Mouse (Mus musculus) embryonic facial prominence, embryonic 13.5 days (tissue): ENCODE data around the gene As3mt. TPM values are rescaled to one million over a fixed set of nuclear protein-coding genes. Genes with fewer than 3 reads are reported as not detected.
A peak's percentile ranks its signal among the peaks of the same experiment; 100 is the strongest.

ENCODE experiments used
- ATAC-seq: fragments of 200-750 bp; cut with Nextera tagmentation; 2 replicates; pipeline ENCODE4 v1.8.0; 2017; ENCODE audit warnings: low read depth; ENCODE audit not compliant: insufficient number of reproducible peaks, insufficient read depth, low FRiP score, low TSS enrichment
- H3K27ac ChIP-seq: fragments of 300-500 bp; sonication (generic); 2 replicates; pipeline ENCODE4 v1.5.1; 2015; ENCODE audit warnings: moderate library complexity, mild to moderate bottlenecking, inconsistent platforms
- H3K27me3 ChIP-seq: fragments of 300-500 bp; sonication (generic); 2 replicates; pipeline ENCODE4 v1.6.1; 2015; ENCODE audit warnings: mild to moderate bottlenecking, inconsistent platforms
- H3K36me3 ChIP-seq: fragments of 300-500 bp; sonication (generic); 2 replicates; pipeline ENCODE4 v1.6.1; 2015; ENCODE audit warnings: mild to moderate bottlenecking, inconsistent platforms
- H3K4me1 ChIP-seq: fragments of 300-500 bp; sonication (generic); 2 replicates; pipeline ENCODE4 v1.6.1; 2015; ENCODE audit warnings: inconsistent platforms
- H3K4me2 ChIP-seq: fragments of 300-500 bp; sonication (generic); 2 replicates; pipeline ENCODE4 v1.6.1; 2015; ENCODE audit warnings: moderate library complexity, mild to moderate bottlenecking, inconsistent platforms
- H3K4me3 ChIP-seq: fragments of 300-500 bp; sonication (generic); 2 replicates; pipeline ENCODE4 v1.5.1; 2015; ENCODE audit warnings: mild to moderate bottlenecking, inconsistent platforms
- H3K9ac ChIP-seq: fragments of 300-500 bp; sonication (generic); 2 replicates; pipeline ENCODE4 v1.6.1; 2015; ENCODE audit warnings: mild to moderate bottlenecking, inconsistent platforms
- H3K9me3 ChIP-seq: fragments of 300-500 bp; sonication (generic); 2 replicates; pipeline ENCODE4 v1.6.1; 2016; ENCODE audit warnings: inconsistent platforms
- WGBS: fragments of 180-500 bp; shearing (Covaris S2); methylation state at CpG from one replicate; pipeline ENCODE4 v1.1.7; 2015; ENCODE audit warnings: mixed read lengths; 5-methylcytosine and 5-hydroxymethylcytosine counted together
- polyA plus RNA-seq: library from polyadenylated mRNA; unstranded; fragments of >200 nt; fragmentation: Nextera tagmentation; extraction: Ambion mirVana; gene quantifications from 2 replicates; pipeline ENCODE4 v1.2.1, GENCODE M21; 2015

The As3mt gene
- polyA plus RNA-seq, 1 experiment from 2014 or later = 43.3 TPM

- no peak within 1 kb of the TSS for H3K4me2 ChIP-seq
- H3K36me3 ChIP-seq = no peaks in the 10 kb centered on the region
- no peak within 1 kb of the TSS for H3K27ac ChIP-seq
- H3K27me3 ChIP-seq = peaks cover 4% of the 10 kb centered on the region; the same call in 1 of the 2 replicates
- no peak within 1 kb of the TSS for H3K9ac ChIP-seq
- H3K4me3 ChIP-seq = no peak within 1 kb of the TSS
- H3K4me1 ChIP-seq = no peaks in the 10 kb centered on the region
- H3K9me3 ChIP-seq = no peaks in the 10 kb centered on the region
- ATAC-seq = no peak
- 54% methylated on average over 5 of the region's 5 CpGs for WGBS
These were observed 34.4 kb upstream of the As3mt start, which contains the start of gene Cyp17a1 for GRCm38 (mm10) chr19:46672766-46673418. TSS of gene Cyp17a1 (minus strand) at chr19:46673172.

- H3K27me3 ChIP-seq = peaks cover 4% of the 10 kb centered on the region; the same call in 1 of the 2 replicates
- no peaks in the 10 kb centered on the region for H3K36me3 ChIP-seq
- no peak for ATAC-seq
- no peak overlapping the region for H3K4me3 ChIP-seq
- H3K4me2 ChIP-seq = no peak overlapping the region
- no peaks in the 10 kb centered on the region for H3K4me1 ChIP-seq
- no peak overlapping the region for H3K9ac ChIP-seq
- no peak overlapping the region for H3K27ac ChIP-seq
- 77% methylated on average over 3 of the region's 3 CpGs for WGBS
- H3K9me3 ChIP-seq = no peaks in the 10 kb centered on the region
These were observed 31.6 kb upstream of the As3mt start for GRCm38 (mm10) chr19:46675641-46676040.

- ATAC-seq = no peak
- H3K4me1 ChIP-seq = no peaks in the 10 kb centered on the region
- no peaks in the 10 kb centered on the region for H3K36me3 ChIP-seq
- 66% methylated on average over 12 of the region's 12 CpGs for WGBS
- H3K4me2 ChIP-seq = no peak overlapping the region
- no peak overlapping the region for H3K27ac ChIP-seq
- H3K4me3 ChIP-seq = no peak overlapping the region
- no peak overlapping the region for H3K9ac ChIP-seq
- H3K27me3 ChIP-seq = no peaks in the 10 kb centered on the region
- no peaks in the 10 kb centered on the region for H3K9me3 ChIP-seq
These were observed 27.4 kb upstream of the As3mt start for GRCm38 (mm10) chr19:46679720-46680383.

GRCm38 (mm10) chr19:46689460-46690372 lies 17.5 kb upstream of the As3mt start, which contains the start of gene Borcs7:
TSS of gene Borcs7 (plus strand) at chr19:46689906.
- WGBS = 3% methylated on average over 44 of the region's 44 CpGs
- Histone ChIP-seq H3K9ac (peak within 1 kb of the TSS; percentile 88), H3K4me3 (peak within 1 kb of the TSS; percentile 67), H3K27ac (peak within 1 kb of the TSS; percentile 72; the same call in 1 of the 2 replicates), H3K9me3 (no peaks in the 10 kb centered on the region), H3K27me3 (no peaks in the 10 kb centered on the region), H3K36me3 (peaks cover 4% of the 10 kb centered on the region; the same call in 1 of the 2 replicates), H3K4me2 (peak within 1 kb of the TSS; percentile 66), H3K4me1 (peaks cover 7% of the 10 kb centered on the region)
- ATAC-seq = peak; percentile 85

- peak overlapping the region; percentile 67 for H3K4me3 ChIP-seq
- H3K9me3 ChIP-seq = no peaks in the 10 kb centered on the region
- H3K36me3 ChIP-seq = peaks cover 4% of the 10 kb centered on the region; the same call in 1 of the 2 replicates
- peak overlapping the region; percentile 66 for H3K4me2 ChIP-seq
- no peak for ATAC-seq
- no peaks in the 10 kb centered on the region for H3K27me3 ChIP-seq
- peaks cover 7% of the 10 kb centered on the region for H3K4me1 ChIP-seq
- WGBS = 77% methylated on average over 11 of the region's 11 CpGs
- H3K9ac ChIP-seq = peak overlapping the region; percentile 88
- 0 out of 2 replicates have a peak overlapping the region, but pooled peaks have one; percentile 72 for H3K27ac ChIP-seq
These were observed 16.9 kb upstream of the As3mt start for GRCm38 (mm10) chr19:46690387-46690786.

GRCm38 (mm10) chr19:46691078-46691477 lies 16.2 kb upstream of the As3mt start:
- no peak for ATAC-seq
- Histone ChIP-seq H3K27ac (no peak overlapping the region), H3K36me3 (peaks cover 8% of the 10 kb centered on the region), H3K27me3 (no peaks in the 10 kb centered on the region), H3K4me1 (peaks cover 7% of the 10 kb centered on the region), H3K4me3 (no peak overlapping the region), H3K9ac (no peak overlapping the region), H3K9me3 (no peaks in the 10 kb centered on the region), H3K4me2 (no peak overlapping the region)
- WGBS = 77% methylated on average over 2 of the region's 2 CpGs

GRCm38 (mm10) chr19:46693146-46693545 lies 14.1 kb upstream of the As3mt start:
- Histone ChIP-seq H3K9me3 (no peaks in the 10 kb centered on the region), H3K27ac (no peak overlapping the region), H3K4me1 (peaks cover 9% of the 10 kb centered on the region), H3K4me3 (no peak overlapping the region), H3K27me3 (no peaks in the 10 kb centered on the region), H3K9ac (no peak overlapping the region), H3K36me3 (peaks cover 13% of the 10 kb centered on the region), H3K4me2 (no peak overlapping the region)
- WGBS = 83% methylated on average over 4 of the region's 4 CpGs
- no peak for ATAC-seq

- ATAC-seq = no peak
- no peak overlapping the region for H3K4me2 ChIP-seq
- H3K36me3 ChIP-seq = peaks cover 21% of the 10 kb centered on the region
- no peaks in the 10 kb centered on the region for H3K27me3 ChIP-seq
- H3K9me3 ChIP-seq = no peaks in the 10 kb centered on the region
- H3K4me1 ChIP-seq = 0 out of 2 replicates have a peak, but pooled peaks cover 3% of the 10 kb centered on the region
- no peak overlapping the region for H3K27ac ChIP-seq
- H3K9ac ChIP-seq = no peak overlapping the region
- 92% methylated on average over 8 of the region's 8 CpGs for WGBS
- no peak overlapping the region for H3K4me3 ChIP-seq
These were observed 10.8 kb upstream of the As3mt start for GRCm38 (mm10) chr19:46696482-46696881.

GRCm38 (mm10) chr19:46696943-46697342 lies 10.3 kb upstream of the As3mt start:
- H3K9me3 ChIP-seq = no peaks in the 10 kb centered on the region
- H3K9ac ChIP-seq = no peak overlapping the region
- H3K4me3 ChIP-seq = no peak overlapping the region
- no peak overlapping the region for H3K4me2 ChIP-seq
- ATAC-seq = no peak
- H3K27me3 ChIP-seq = no peaks in the 10 kb centered on the region
- peaks cover 21% of the 10 kb centered on the region for H3K36me3 ChIP-seq
- 0 out of 2 replicates have a peak, but pooled peaks cover 3% of the 10 kb centered on the region for H3K4me1 ChIP-seq
- H3K27ac ChIP-seq = no peak overlapping the region
- WGBS = 95% methylated on average over 7 of the region's 7 CpGs

- no peak overlapping the region for H3K27ac ChIP-seq
- H3K9me3 ChIP-seq = no peaks in the 10 kb centered on the region
- H3K4me2 ChIP-seq = no peak overlapping the region
- 46% methylated on average over 19 of the region's 19 CpGs for WGBS
- ATAC-seq = no peak
- 0 out of 2 replicates have a peak, but pooled peaks cover 3% of the 10 kb centered on the region for H3K4me1 ChIP-seq
- H3K36me3 ChIP-seq = peaks cover 21% of the 10 kb centered on the region
- no peaks in the 10 kb centered on the region for H3K27me3 ChIP-seq
- H3K9ac ChIP-seq = no peak overlapping the region
- H3K4me3 ChIP-seq = no peak overlapping the region
These were observed 9.3 kb upstream of the As3mt start for GRCm38 (mm10) chr19:46697840-46698517.
